In the genomic region with DNA sequence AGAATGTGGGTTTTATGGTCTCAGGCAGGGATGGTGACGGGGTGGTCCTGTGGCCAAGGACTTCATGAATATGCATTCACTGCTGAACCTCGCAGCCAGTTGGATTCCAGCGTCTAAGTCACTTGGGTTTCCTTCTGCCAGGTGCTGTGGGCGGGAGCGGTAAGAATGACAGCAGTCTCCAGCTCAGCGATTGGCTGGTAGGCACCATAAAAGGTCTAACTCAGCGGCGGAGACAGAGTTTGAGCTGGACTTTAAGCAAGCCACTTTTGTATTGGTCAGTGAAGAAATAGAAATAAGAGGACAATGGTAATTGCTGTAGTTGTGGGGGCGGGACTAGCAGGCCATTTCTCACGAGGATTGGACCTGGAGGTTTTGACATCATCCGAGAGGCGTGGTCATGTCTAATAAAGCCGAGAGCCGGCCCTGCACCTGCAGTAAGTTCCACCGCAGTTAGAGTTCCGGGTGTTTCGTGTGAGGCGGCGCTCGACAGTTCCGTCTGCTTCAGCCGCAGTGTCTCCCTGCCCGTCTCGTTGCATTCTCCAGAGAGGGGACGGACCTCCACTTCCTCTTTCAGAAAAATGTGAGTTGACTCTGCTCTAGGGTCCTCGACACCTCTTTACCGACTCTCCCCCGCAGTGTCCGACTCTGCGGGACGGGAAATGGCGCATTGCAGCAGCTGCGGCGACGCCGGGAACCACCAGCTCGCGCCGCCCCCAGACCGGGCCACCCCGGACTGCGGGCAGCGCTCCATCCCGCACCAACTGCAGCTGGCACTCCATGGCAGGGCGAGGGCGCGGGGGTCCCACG, we compare ENCODE assay signal across 8 mouse cellular contexts. TPM values are rescaled to one million over a fixed set of nuclear protein-coding genes. Genes with fewer than 3 reads are reported as not detected.
DNase-seq lines count a peak whose midpoint lies in the region; ATAC-seq lines count a peak whose summit lies in the region.

TSS of gene Vamp1 (plus strand) at position 404 of the 807 bp plus-strand sequence.

- peaks cover 27% of the 10 kb centered on the region; the same call in 1 of the 2 replicates for H3K27me3 ChIP-seq in heart, embryonic 10.5 days (ENCODE audit: insufficient read depth, poor library complexity, severe bottlenecking)
- H3K27me3 ChIP-seq in kidney, embryonic 15.5 days, result peaks cover 16% of the 10 kb centered on the region

- peak within 1 kb of the TSS; percentile 90 for H3K27ac ChIP-seq in heart, embryonic 10.5 days
- H3K27ac ChIP-seq in kidney, embryonic 15.5 days, result peak within 1 kb of the TSS; percentile 85

- H3K36me3 ChIP-seq in heart, embryonic 10.5 days, result 0 out of 2 replicates have a peak, but pooled peaks cover 5% of the 10 kb centered on the region
- 0 out of 2 replicates have a peak, but pooled peaks cover 4% of the 10 kb centered on the region for H3K36me3 ChIP-seq in kidney, embryonic 15.5 days

- peak within 1 kb of the TSS; percentile 74 for H3K9ac ChIP-seq in kidney, embryonic 15.5 days

- no peaks in the 10 kb centered on the region for H3K9me3 ChIP-seq in heart, embryonic 10.5 days
- H3K9me3 ChIP-seq in kidney, embryonic 15.5 days (replicated peaks), result no peaks in the 10 kb centered on the region

- 0 out of 2 replicates have a peak, but pooled peaks cover 4% of the 10 kb centered on the region for H3K4me1 ChIP-seq in heart, embryonic 10.5 days
- peaks cover 15% of the 10 kb centered on the region for H3K4me1 ChIP-seq in kidney, embryonic 15.5 days

- ATAC-seq in erythroblast, adult 5-6 weeks (replicated peaks; ENCODE audit: low FRiP score, poor library complexity, severe bottlenecking), result peak; percentile 97
- peak; percentile 97 for ATAC-seq in kidney, embryonic 15.5 days (replicated peaks; ENCODE audit: low FRiP score)
- peak; percentile 96 for ATAC-seq in monocyte, adult 5-6 weeks (replicated peaks; ENCODE audit: insufficient number of reproducible peaks, low FRiP score, low TSS enrichment, poor library complexity, severe bottlenecking)

- peak within 1 kb of the TSS; percentile 84 for H3K4me3 ChIP-seq in heart, embryonic 10.5 days
- peak within 1 kb of the TSS; percentile 64 for H3K4me3 ChIP-seq in kidney, embryonic 15.5 days (replicated peaks)

- peak within 1 kb of the TSS; percentile 90 for H3K4me2 ChIP-seq in kidney, embryonic 15.5 days

- WGBS in heart, embryonic 10.5 days, result under 1% methylated on average over 48 of the region's 48 CpGs
- WGBS in kidney, embryonic 15.5 days, result under 1% methylated on average over 48 of the region's 48 CpGs

- DNase-seq in B cell, adult 2 months, result peak; percentile 94 to 97
- DNase-seq in brain, adult 2 months (ENCODE audit: low read depth, low spot score), result peak; percentile 99
- peak; percentile 98 for DNase-seq in heart, embryonic 10.5 days (ENCODE audit: low spot score)
- DNase-seq in liver, result peak; percentile 92
- DNase-seq in spleen, postnatal 4 days (ENCODE audit: low spot score in 2 of 2), result peak; percentile 91 to 94

RNA-seq across cellular contexts. Expression of gene Vamp1, which starts in this region (rescaled TPM):
- total RNA-seq in erythroblast, adult 5-6 weeks (2015; ENCODE audit: low replicate concordance), result 2.1 and 4.2 TPM in 2 replicates
- 0.14 and 2.1 TPM in 2 replicates for total RNA-seq in erythroblast, adult 5-6 weeks (2017; ENCODE audit: low replicate concordance)
- 3.4 TPM in 2 replicates for polyA plus RNA-seq in heart, embryonic 10.5 days (2016; fragmentation: Nextera tagmentation; extraction: Ambion mirVana)
- 6.5 and 6.7 TPM in 2 replicates for polyA plus RNA-seq in kidney, embryonic 15.5 days (2015; fragmentation: Nextera tagmentation; extraction: Ambion mirVana)
- 12.8 to 29.3 TPM (median 15.5 TPM) in 3 replicates for total RNA-seq in monocyte, adult 5-6 weeks (2017)

Comparison
In these comparisons a context has a peak if more than half of its experiments do, and no peak if none do; other contexts are left out.
1. Peak in every context shown above with its lines: DNase-seq, ATAC-seq, H3K4me3 ChIP-seq and H3K27ac ChIP-seq.